Mouse (Mus musculus) liver, postnatal 0 days (tissue): ENCODE data around the gene Mrps27. TPM values are rescaled to one million over a fixed set of nuclear protein-coding genes. Genes with fewer than 3 reads are reported as not detected.
A peak's percentile ranks its signal among the peaks of the same experiment; 100 is the strongest.

ENCODE experiments used
- ATAC-seq: fragments of 200-750 bp; cut with Nextera tagmentation; 2 replicates; pipeline ENCODE4 v1.8.0; 2017; ENCODE audit warnings: mild to moderate bottlenecking, moderate library complexity
- DNase-seq: peaks from one replicate; pipeline ENCODE4 v3.0.0-alpha.2; 2016
- H3K27ac ChIP-seq: fragments of 300-500 bp; sonication (generic); 2 replicates; pipeline ENCODE4 v1.5.1; 2014; ENCODE audit warnings: antibody characterized with exemption, moderate library complexity, mild to moderate bottlenecking, low read depth
- H3K27me3 ChIP-seq: fragments of 300-500 bp; sonication (generic); 2 replicates; pipeline ENCODE4 v1.6.1; 2014; ENCODE audit warnings: low read length, control low read depth, mixed read lengths; ENCODE audit not compliant: insufficient read depth
- H3K36me3 ChIP-seq: fragments of 300-500 bp; sonication (generic); replicated peaks from 2 replicates; pipeline ENCODE4 v1.6.1; 2014; ENCODE audit warnings: mild to moderate bottlenecking, control low read depth, low read length, moderate library complexity, mixed read lengths; ENCODE audit not compliant: insufficient read depth
- H3K4me1 ChIP-seq: fragments of 300-500 bp; sonication (generic); 2 replicates; pipeline ENCODE4 v1.6.1; 2014; ENCODE audit warnings: antibody characterized with exemption, mild to moderate bottlenecking, control low read depth; ENCODE audit not compliant: insufficient read depth
- H3K4me2 ChIP-seq: fragments of 300-500 bp; sonication (generic); 2 replicates; pipeline ENCODE4 v1.6.1; 2014; ENCODE audit warnings: low read depth, mild to moderate bottlenecking, low read length, moderate library complexity, mixed read lengths
- H3K4me3 ChIP-seq: fragments of 300-500 bp; sonication (generic); 2 replicates; pipeline ENCODE4 v1.5.1; 2014; ENCODE audit warnings: low read depth, low read length
- H3K9ac ChIP-seq: fragments of 300-500 bp; sonication (generic); replicated peaks from 2 replicates; pipeline ENCODE4 v1.6.1; 2014; ENCODE audit warnings: mild to moderate bottlenecking, moderate library complexity
- H3K9me3 ChIP-seq: fragments of 300-500 bp; sonication (generic); 2 replicates; pipeline ENCODE4 v1.6.1; 2016; ENCODE audit warnings: mild to moderate bottlenecking, control low read depth, low read length, mixed read lengths
- CTCF ChIP-seq: sonication (generic); IDR thresholded peaks from 2 replicates; pipeline ENCODE4 v1.5.1; 2016; ENCODE audit warnings: antibody characterized with exemption, low read depth
- EP300 ChIP-seq: IDR thresholded peaks from 2 replicates; pipeline ENCODE4 v1.6.1; 2016; ENCODE audit warnings: antibody characterized with exemption, low read depth, mild to moderate bottlenecking
- WGBS: fragments of 180-500 bp; shearing (Covaris S2); extraction: QIAGEN DNeasy Blood & Tissue Kit; methylation state at CpG from one replicate; pipeline ENCODE4 v1.1.7; 2014; ENCODE audit not compliant: insufficient replicate concordance; 5-methylcytosine and 5-hydroxymethylcytosine counted together
- polyA plus RNA-seq: library from polyadenylated mRNA; unstranded; fragments of >200 nt; fragmentation: Nextera tagmentation; extraction: Ambion mirVana; gene quantifications from 2 replicates; pipeline ENCODE4 v1.2.1, GENCODE M21; 2015

Mrps27 gene
- polyA plus RNA-seq, 1 experiment from 2014 or later: 16.6 TPM

DNA sequence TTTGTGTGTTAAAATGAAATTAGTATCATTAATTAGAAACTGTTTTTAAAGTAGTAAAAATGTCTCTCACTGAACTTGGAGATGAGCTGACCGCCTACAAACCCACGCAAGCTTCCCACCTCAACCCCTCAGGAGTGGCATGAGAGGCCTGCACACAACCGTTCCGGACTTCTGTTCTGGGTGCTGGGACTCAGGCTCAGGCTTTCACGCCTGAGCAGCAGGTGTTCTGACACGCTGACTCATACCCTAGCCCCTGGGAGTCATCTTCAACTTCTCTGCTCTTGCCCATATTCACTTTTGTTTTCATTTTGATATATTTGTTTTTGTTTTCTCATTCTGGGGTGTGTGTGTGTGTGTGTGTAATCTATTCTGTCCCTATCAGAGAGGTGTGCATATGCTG lies 5.4 kb downstream of the Mrps27 start:
- WGBS: 89% methylated on average over 6 of the region's 6 CpGs
- Histone ChIP-seq H3K9ac (no peak overlapping the region), H3K4me3 (no peak overlapping the region), H3K9me3 (no peaks in the 10 kb centered on the region), H3K27ac (no peak overlapping the region), H3K27me3 (no peaks in the 10 kb centered on the region), H3K4me1 (peaks cover 11% of the 10 kb centered on the region), H3K36me3 (peaks cover 6% of the 10 kb centered on the region; the same call in 1 of the 2 replicates), H3K4me2 (no peak overlapping the region)
- ATAC-seq (no peak), DNase-seq (no peak)
- TF ChIP-seq CTCF (no peak), EP300 (no peak)

DNA sequence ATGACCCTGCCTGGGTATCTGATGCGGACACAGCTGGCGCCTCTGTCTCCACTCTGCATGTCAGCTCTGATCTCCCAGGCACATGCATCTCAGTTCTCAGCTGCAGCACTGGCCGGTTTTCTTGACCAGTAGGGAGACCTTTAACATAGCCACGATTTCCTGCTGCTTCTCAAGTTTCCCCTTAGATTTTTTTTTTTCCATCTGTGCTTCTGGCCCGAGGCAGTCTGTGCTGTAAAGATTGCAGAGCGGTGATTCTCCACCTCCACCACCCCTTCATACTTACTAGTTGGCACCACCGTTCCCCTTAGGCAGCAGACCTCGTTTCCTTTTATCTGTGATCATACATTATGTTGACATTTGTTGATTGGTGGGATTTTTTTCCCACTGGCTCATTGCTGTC lies 6.6 kb downstream of the Mrps27 start:
- DNase-seq (no peak), ATAC-seq (no peak)
- no peaks in the 10 kb centered on the region for H3K27me3 ChIP-seq
- WGBS: 73% methylated on average over 8 of the region's 8 CpGs
- H3K27ac ChIP-seq: no peak overlapping the region
- no peak overlapping the region for H3K9ac ChIP-seq
- H3K4me1 ChIP-seq: peaks cover 5% of the 10 kb centered on the region
- H3K4me2 ChIP-seq: no peak overlapping the region
- TF ChIP-seq EP300 (no peak), CTCF (no peak)
- H3K4me3 ChIP-seq: no peak overlapping the region
- peaks cover 6% of the 10 kb centered on the region; the same call in 1 of the 2 replicates for H3K36me3 ChIP-seq
- H3K9me3 ChIP-seq: no peaks in the 10 kb centered on the region

DNA sequence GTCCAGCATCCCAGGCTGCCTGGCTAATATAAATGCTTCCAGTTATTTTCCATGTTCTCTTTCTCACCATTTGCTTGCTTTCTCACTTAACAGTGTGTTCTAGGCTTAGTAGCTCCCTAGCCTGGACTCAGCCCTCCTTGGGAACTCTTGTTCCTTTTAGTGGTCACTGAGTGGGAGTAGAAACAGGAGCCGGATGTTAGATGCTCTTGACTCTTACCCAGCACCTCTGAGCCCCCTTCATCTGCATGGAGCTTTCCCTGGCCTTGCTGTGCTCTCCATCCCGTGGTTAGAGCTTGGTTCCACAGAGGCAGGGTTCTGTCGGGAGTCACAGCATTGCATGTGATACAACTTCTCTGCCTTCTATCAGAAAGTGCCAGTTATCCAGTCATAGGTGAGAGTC lies 7.0 kb downstream of the Mrps27 start:
- ATAC-seq (no peak), DNase-seq (no peak)
- Histone ChIP-seq H3K4me2 (no peak overlapping the region), H3K27ac (no peak overlapping the region), H3K9ac (no peak overlapping the region), H3K4me3 (no peak overlapping the region), H3K9me3 (no peaks in the 10 kb centered on the region), H3K36me3 (peaks cover 6% of the 10 kb centered on the region; the same call in 1 of the 2 replicates), H3K27me3 (no peaks in the 10 kb centered on the region), H3K4me1 (peaks cover 5% of the 10 kb centered on the region)
- WGBS: 70% methylated on average over 3 of the region's 3 CpGs
- TF ChIP-seq CTCF (no peak), EP300 (no peak)

DNA sequence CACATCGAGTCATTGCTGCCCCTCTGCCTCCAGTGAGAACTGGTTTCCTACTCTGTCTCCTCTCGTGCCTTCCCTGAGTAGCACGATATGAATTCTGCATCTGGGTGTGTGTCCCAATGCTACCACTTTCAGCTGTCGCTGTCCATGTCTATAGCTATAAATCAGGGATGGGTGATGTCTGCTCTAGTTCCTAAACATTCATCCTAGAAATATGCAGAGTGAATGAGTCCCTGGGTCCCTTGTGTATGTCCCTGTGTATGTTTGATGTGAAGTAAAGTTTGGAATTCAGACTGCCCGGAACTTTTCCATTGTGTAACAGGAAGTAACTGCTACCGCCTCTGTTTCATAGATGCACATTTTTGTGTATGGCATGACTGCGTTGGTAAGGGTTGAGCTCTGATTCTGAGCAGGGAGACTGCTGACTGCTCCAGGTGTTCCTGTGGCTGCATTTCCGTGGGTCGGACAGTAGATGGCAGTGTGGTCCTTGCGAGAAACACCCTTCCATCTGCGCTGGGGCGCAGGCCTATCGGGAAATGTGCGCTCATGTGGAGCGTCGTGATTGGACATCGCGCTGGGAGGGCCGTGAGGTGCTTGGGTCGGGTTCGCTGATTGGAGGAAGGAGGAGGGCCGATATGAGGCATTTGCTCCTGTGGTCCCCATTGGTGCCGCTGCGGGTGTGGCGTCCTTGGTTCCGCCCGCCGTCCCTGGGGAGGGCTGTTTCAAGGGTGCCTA lies 8.3 kb downstream of the Mrps27 start:
- peak overlapping the region; percentile 40 for H3K4me3 ChIP-seq
- H3K27me3 ChIP-seq: no peaks in the 10 kb centered on the region
- H3K9ac ChIP-seq: no peak overlapping the region
- H3K4me2 ChIP-seq: peak overlapping the region; percentile 71
- DNase-seq: peak; percentile 93
- ATAC-seq: peak; percentile 100
- peaks cover 9% of the 10 kb centered on the region; the same call in 1 of the 2 replicates for H3K36me3 ChIP-seq
- H3K9me3 ChIP-seq: no peaks in the 10 kb centered on the region
- TF ChIP-seq CTCF (peak; percentile 100), EP300 (0 out of 2 replicates have a peak, but pooled peaks have one; percentile 48)
- H3K27ac ChIP-seq: 0 out of 2 replicates have a peak overlapping the region, but pooled peaks have one; percentile 86
- H3K4me1 ChIP-seq: peaks cover 5% of the 10 kb centered on the region
- 10% methylated on average over 28 of the region's 28 CpGs for WGBS

DNA sequence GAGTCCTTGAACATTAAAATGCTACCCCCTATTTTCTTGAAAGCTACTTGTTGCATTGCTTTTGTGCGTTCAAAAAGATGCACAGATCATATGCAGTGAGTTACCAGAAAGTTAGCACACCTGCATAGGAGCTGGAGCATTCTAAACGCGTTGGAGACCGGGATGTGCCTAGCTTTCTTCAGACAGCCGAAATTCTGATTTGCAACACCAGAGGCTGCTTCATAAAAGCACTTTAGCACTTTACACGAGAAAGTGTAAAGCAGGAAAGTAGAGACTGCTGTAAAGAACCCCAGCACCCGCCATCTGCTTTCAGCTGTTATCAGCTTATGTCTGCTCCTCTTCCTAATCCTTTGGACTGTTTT lies 8.9 kb downstream of the Mrps27 start:
- 13% methylated on average over 7 of the region's 7 CpGs for WGBS
- peak; percentile 6 for ATAC-seq

DNA sequence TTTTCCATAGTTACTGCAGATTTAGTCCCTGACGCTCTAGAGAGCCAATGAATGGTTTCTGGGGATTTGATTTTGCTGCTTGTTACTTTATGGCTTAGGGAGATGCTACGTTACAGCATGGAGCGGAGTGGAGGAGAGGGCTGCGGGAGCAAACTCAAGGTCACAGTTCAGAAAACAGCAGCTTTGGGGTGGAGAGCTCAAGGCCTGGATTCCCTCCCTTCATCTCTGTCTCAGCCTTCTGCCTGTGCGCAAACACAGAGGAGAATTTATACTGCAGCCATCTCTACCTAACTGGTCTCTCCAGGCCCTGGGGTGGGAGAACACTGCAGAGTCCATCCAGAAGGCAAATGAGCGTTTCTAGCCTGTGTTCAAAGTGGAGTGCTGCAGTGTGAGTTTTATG lies 10.5 kb downstream of the Mrps27 start:
- Histone ChIP-seq H3K4me3 (no peak overlapping the region), H3K9ac (no peak overlapping the region), H3K4me2 (no peak overlapping the region), H3K36me3 (peaks cover 3% of the 10 kb centered on the region; the same call in 1 of the 2 replicates), H3K4me1 (peaks cover 5% of the 10 kb centered on the region), H3K27me3 (no peaks in the 10 kb centered on the region), H3K9me3 (no peaks in the 10 kb centered on the region), H3K27ac (no peak overlapping the region)
- 77% methylated on average over 6 of the region's 6 CpGs for WGBS
- DNase-seq (no peak), ATAC-seq (no peak)
- no peak for TF ChIP-seq EP300
- no peak for TF ChIP-seq CTCF

More for the DNA sequence above, 8.9 kb downstream of the Mrps27 start:
- Histone ChIP-seq H3K4me3 (peak overlapping the region; percentile 40), H3K36me3 (peaks cover 6% of the 10 kb centered on the region; the same call in 1 of the 2 replicates), H3K9ac (peak overlapping the region; percentile 40; the same call in 1 of the 2 replicates), H3K27me3 (no peaks in the 10 kb centered on the region), H3K4me1 (peaks cover 5% of the 10 kb centered on the region), H3K27ac (peak overlapping the region; percentile 86), H3K9me3 (no peaks in the 10 kb centered on the region), H3K4me2 (peak overlapping the region; percentile 71)
- no peak for TF ChIP-seq CTCF
- no peak for TF ChIP-seq EP300
- DNase-seq: no peak
